Mouse (Mus musculus) spleen, postnatal 10 days (tissue): ENCODE measurements at regions not wholly inside any gene's neighbourhood (a gene's known extent, or its start where the extent isn't known, plus 50 kb on each side); places are given as distances from the start of the nearest gene placed in this dataset.
"Not testable (repeated sequence)": the region's sequence is repeated elsewhere in the genome, so short reads cannot be mapped to it uniquely, and the experiment has no call there.

Experiments
- DNase-seq, 2 experiments: peaks; one replicate each; pipeline ENCODE4 v3.0.0; 2021 to 2022; ENCODE audit warnings: low spot score in 2 of 2

DNA sequence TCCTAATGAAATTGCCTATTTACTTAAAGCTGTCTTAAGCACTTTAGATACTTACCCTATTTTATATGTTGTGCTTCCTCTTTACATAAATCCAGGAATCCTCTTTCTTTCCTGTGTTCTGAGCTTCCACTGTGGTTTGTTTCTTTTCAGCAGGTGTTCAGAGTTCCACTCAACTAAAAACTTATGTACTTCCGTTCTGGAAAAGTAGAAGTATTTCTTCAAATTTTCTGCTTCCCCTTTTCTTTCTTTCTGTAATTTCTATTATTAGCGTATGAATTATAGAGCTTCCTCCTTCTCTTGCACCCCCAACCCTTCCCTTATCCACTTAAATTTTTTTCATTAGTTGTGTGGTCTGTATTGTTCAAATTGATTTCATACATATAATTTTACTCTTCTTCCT lies 165.8 kb upstream of the Nudt12 start:
- no peak for DNase-seq

DNA sequence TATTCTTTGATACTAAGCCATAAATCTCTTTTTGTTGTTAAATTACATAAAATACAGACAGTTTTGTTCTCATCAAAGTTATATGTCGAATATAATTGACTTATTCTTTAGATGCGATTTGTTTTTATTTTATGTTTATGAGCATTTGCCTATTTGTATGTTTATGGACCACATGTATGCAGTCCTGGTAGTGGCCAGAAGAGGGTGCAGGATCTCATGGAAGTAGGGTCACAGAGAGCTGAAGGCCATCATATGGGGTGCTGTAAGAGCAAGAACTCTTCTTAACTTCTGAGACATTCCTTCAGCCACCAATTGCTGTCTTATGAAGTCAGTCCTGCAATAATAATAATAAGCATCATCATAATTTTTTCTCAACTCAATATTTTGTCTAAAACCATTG lies 143.2 kb upstream of the Nudt12 start:
- no peak for DNase-seq

DNA sequence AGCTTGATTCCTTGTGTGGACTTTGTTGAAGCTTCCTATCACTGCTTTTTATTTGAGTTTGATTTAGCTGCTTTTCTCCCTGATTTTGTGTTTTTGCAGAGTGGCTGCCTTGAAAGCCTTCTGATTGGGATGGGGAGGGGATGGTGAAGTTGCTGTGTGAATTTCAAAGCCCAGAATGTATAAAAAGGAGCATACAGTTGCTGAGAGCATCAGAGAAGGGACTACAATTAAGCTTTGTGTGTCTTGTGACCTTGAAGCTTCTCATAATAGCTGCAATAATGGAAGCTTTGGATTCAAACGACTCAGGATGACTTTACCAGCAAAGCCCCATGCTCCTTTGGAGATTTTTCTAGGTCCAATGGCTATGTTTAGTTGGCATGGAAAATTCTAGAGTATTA lies 130.6 kb upstream of the Nudt12 start:
- no peak for DNase-seq

DNA sequence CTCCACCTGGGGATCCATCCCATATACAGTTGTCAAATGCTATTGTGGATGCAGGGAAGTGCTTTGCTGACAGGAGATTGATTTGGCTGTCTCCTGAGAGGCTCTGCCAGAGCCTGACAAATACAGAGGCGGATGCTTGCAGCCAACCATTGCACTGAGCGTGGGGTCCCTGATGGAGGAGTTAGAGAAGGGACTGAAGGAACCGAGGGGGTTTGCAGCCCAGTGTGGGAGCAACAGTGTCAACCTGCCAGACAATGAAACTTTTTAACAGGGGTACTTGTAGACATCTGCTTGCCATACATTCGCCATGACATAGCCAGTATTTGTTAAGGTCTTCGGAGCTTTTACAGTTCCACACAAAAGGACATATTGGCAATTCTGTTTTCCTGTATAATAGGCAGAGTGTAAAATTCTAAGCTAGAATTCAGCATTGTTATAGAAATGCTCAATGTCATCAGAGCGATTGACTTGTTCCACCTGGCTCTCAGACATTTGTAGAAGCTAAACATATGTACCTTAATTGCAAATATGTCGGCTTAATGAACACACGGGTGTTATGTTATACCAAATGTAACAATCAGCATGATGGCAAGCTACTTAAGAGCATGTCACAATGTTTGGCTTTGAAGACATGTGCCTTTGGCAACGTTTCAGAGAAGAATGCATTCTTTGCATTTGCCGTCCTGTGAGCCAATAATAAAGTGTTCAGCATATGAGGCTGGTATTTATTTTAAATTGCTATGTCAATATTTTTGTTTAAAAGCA lies 130.0 kb upstream of the Nudt12 start:
- no peak for DNase-seq

DNA sequence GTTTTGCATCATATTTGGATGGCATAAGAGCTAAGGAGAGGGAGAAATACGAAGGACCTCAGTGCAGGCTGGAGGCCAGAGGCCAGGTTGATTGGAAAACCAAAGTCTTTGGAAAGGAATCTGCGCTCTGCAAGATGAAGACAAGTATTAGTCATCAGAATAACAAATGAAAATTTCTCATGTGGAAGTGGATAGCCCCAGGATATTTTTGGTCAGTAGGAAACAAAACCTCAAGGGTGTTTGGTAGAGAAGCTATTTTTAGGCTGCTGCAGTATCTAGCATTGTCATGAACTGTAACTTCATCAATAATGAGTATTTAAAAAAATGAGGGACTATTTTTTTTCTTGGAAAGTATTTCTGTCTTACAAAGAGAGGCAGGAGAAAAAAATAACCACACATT lies 125.6 kb upstream of the Nudt12 start:
- DNase-seq = no peak

DNA sequence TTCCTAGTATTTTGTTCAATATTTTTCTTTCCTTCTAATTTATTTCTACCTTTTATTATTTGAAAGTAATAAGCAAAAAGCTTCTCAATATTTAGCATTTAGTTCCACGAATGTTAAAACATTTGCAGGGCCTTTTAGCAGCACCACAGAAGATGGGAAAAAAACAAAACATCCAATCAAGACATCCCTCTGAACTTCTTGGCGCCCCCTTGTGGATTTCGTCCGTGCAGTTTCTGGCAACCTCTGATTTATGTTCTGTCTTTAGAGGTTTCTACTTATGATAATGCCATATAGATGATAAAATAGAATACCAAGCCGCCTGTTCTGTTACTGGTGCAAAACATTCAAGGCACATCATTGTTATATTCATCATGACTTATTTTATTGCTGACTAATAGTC lies 86.2 kb upstream of the Nudt12 start:
- DNase-seq = peak in 1 of 2 experiments; percentile 43

DNA sequence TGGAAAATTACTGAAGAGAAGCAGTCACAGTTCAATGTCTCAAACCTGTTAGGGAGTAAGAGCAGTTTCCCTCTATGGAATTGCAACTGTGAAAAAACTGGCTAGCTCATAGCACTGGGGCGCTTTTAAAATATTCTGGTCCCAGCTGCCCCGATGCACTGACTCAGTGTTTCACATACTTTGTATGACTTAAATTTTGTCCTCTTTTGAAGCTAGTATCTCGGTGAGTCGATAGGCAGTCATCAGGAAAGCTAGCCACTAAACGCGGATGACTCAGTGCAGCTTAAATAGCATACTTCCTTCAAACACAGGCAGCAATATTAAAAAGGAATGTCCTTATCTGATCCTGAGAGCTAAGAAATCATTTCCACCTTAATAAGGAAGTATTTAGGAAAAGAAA lies 63.7 kb upstream of the Nudt12 start:
- DNase-seq = not testable (repeated sequence)

DNA sequence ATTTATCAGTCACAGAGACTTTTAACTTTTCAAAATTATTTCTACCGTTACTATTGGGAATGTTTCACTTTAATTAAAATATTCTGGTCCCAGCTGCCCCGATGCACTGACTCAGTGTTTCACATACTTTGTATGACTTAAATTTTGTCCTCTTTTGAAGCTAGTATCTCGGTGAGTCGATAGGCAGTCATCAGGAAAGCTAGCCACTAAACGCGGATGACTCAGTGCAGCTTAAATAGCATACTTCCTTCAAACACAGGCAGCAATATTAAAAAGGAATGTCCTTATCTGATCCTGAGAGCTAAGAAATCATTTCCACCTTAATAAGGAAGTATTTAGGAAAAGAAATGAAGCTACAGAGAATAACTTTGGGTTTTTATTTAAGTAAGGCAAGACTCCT lies 63.2 kb upstream of the Nudt12 start:
- DNase-seq = not testable (repeated sequence)
